Mouse (Mus musculus): ENCODE data around the gene Gstm2. TPM values are rescaled to one million over a fixed set of nuclear protein-coding genes. Genes with fewer than 3 reads are reported as not detected.
"Not testable (repeated sequence)": the region's sequence is repeated elsewhere in the genome, so short reads cannot be mapped to it uniquely, and the experiment has no call there.

Gene Gstm2
- polyA plus RNA-seq, 1 experiment from 2014 or later, result 148 TPM

DNA sequence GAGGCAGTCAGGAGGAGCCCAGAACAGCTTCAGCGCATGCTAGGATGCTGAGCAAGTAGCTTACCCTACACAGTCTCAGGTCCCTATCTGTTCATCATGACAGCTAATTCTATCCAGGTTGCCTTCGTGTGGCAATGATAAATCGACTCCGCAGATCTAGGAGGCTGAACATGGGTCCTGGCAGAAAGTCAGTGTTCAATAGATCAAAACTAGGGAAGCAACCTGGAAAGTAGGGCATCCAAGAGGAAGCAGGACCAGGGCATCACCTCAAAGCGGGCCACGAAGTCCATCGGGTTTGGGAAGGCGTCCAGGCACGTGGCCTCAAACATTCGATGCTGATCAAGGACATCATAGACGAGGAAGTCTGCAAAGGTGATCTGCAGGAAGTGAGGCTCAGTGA, 35.7 kb downstream of the Gstm2 start:
- Histone ChIP-seq H3K27me3 (ENCODE audit: insufficient read depth, low read length) (no peaks in the 10 kb centered on the region), H3K27ac (no peak overlapping the region), H3K9ac (ENCODE audit: low read depth, low read length) (no peak overlapping the region), H3K4me2 (ENCODE audit: low read length) (no peak overlapping the region), H3K4me1 (replicated peaks; ENCODE audit: insufficient read depth, low read length) (no peaks in the 10 kb centered on the region), H3K9me3 (replicated peaks; ENCODE audit: low read length) (no peaks in the 10 kb centered on the region), H3K36me3 (ENCODE audit: insufficient read depth, low read length) (no peaks in the 10 kb centered on the region), H3K4me3 (replicated peaks; ENCODE audit: low read depth, low read length) (no peak overlapping the region)
- ATAC-seq (replicated peaks; ENCODE audit: low FRiP score, low read depth), result no peak
- no peak for TF ChIP-seq CTCF (IDR thresholded peaks at IDR 0.05; ENCODE audit: low read depth)
- DNase-seq (ENCODE audit: low spot score), result no peak
- WGBS, result 84% methylated on average over 11 of the region's 11 CpGs

DNA sequence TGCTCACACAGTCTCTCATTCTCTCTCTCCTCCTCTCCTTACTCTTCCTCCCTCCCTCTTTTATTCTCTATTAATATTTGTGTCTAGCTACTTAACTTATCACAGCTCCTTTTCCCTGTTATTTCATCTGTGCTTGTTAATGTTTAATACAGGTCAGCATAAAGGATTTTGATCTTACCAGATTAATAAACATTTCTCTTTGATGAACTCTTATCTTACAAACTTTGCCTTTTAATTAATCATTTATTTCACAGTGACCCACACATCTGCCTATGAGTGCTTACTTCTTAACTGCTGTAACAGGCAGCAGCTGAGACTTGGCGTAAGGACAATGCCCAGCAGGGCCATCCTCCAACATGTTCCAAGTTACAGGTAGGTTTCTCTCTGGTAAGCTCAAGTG, 36.8 kb downstream of the Gstm2 start:
- not testable (repeated sequence) for H3K9me3 ChIP-seq (replicated peaks; ENCODE audit: low read length); H3K9ac ChIP-seq (ENCODE audit: low read depth, low read length); H3K27me3 ChIP-seq (ENCODE audit: insufficient read depth, low read length); H3K4me3 ChIP-seq (replicated peaks; ENCODE audit: low read depth, low read length); H3K4me1 ChIP-seq (replicated peaks; ENCODE audit: insufficient read depth, low read length); H3K4me2 ChIP-seq (ENCODE audit: low read length); H3K36me3 ChIP-seq (ENCODE audit: insufficient read depth, low read length); H3K27ac ChIP-seq; DNase-seq (ENCODE audit: low spot score); ATAC-seq (replicated peaks; ENCODE audit: low FRiP score, low read depth)
- 88% methylated on average over 1 of the region's 1 CpGs for WGBS

DNA sequence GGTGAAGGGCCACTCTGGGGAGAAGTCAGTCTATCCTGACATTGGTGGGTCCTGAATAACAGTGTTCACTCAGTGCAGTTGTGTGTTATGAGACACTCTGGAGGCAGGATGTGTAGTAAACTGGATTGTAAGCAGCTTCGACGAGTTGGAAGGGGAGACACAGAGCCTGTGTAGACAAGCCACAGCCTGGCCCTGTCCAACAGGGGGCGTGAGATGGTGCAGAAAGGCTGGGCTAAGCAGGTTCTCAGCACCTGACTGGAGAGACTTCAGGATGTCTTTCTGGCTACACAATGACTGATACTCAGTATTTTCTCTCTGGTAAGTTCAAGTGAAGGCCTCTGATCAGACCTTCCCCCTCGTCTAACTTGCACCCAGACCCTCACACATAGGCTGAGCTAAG, 40.5 kb downstream of the Gstm2 start:
- peak; percentile 29; the same call in 1 of the 2 replicates for TF ChIP-seq CTCF (IDR thresholded peaks at IDR 0.05; ENCODE audit: low read depth)
- H3K9me3 ChIP-seq (replicated peaks; ENCODE audit: low read length), result no peaks in the 10 kb centered on the region
- 65% methylated on average over 4 of the region's 4 CpGs for WGBS
- 0 out of 2 replicates have a peak, but pooled peaks cover 4% of the 10 kb centered on the region for H3K4me1 ChIP-seq (replicated peaks; ENCODE audit: insufficient read depth, low read length)
- H3K4me3 ChIP-seq (replicated peaks; ENCODE audit: low read depth, low read length), result no peak overlapping the region
- no peak overlapping the region for H3K27ac ChIP-seq
- H3K36me3 ChIP-seq (ENCODE audit: insufficient read depth, low read length), result no peaks in the 10 kb centered on the region
- no peaks in the 10 kb centered on the region for H3K27me3 ChIP-seq (ENCODE audit: insufficient read depth, low read length)
- no peak for ATAC-seq (replicated peaks; ENCODE audit: low FRiP score, low read depth)
- no peak overlapping the region for H3K9ac ChIP-seq (ENCODE audit: low read depth, low read length)
- no peak overlapping the region for H3K4me2 ChIP-seq (ENCODE audit: low read length)
- no peak for DNase-seq (ENCODE audit: low spot score)

DNA sequence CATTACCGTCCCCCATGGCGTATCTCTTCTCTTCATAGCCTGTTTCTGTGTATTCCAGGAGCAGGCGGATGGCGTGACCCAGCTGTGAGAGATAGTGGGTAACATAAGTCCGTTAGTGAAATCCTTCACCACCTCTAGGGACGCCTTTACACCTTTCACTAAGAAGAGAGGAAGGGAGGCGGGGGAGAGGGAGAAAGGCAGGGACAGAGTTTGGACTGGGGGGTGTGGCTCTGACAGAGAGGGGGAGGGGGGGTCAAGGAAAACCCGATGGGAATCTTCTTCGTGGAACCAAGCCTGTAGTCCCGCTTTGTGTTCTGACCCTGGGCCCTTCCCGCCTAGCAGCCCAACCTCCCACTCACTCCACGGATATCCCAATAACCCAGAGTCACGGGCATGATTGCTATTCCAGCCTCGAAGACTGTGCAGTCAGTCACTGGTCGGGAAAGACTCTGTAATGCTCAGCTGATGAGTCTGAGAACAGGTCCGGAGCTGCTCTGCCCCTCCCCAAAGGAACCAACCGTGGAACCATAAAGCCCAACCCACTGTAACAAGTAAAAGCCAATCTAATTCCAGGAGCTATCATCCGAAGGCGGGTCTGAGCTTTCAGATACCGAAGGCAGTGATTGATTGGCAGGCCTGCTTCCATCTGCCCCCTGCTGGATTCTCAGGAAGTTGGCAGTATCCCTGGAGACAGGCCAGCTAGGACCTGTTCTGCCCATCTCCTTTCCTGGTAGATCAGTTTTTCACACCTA, 42.8 kb downstream of the Gstm2 start, which contains the start of gene Gstm6:
Gene Gstm6, minus strand, starts transcription at position 511 of the 752 bp plus-strand sequence.
- peak; percentile 79 for ATAC-seq (replicated peaks; ENCODE audit: low FRiP score, low read depth)
- peak; percentile 79 for TF ChIP-seq CTCF (IDR thresholded peaks at IDR 0.05; ENCODE audit: low read depth)

DNA sequence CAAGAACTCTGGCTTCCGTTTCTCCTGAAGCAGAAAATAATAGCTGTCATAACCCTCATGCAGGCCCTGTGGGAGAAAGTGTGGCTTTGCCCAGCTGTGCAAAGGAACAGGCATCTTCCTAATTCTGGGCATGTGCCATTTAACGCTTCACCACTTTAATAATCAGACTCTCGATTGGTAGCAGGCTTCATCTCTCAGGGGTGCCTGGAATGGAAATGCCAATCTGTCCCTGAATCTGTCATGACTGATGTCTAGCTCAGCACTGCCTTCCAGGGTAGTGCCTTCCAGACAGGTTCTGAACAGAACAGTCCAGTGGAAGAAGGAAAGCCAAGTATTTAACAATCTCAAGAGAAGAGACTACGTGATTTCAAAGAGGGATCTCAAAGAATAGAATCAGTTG, 45.0 kb downstream of the Gstm2 start:
- H3K4me2 ChIP-seq (ENCODE audit: low read length), result no peak overlapping the region
- TF ChIP-seq CTCF (IDR thresholded peaks at IDR 0.05; ENCODE audit: low read depth), result no peak
- ATAC-seq (replicated peaks; ENCODE audit: low FRiP score, low read depth) (no peak), DNase-seq (ENCODE audit: low spot score) (no peak)
- H3K27ac ChIP-seq, result no peak overlapping the region
- no peaks in the 10 kb centered on the region for H3K36me3 ChIP-seq (ENCODE audit: insufficient read depth, low read length)
- H3K4me3 ChIP-seq (replicated peaks; ENCODE audit: low read depth, low read length), result no peak overlapping the region
- 0 out of 2 replicates have a peak, but pooled peaks cover 8% of the 10 kb centered on the region for H3K4me1 ChIP-seq (replicated peaks; ENCODE audit: insufficient read depth, low read length)
- H3K9me3 ChIP-seq (replicated peaks; ENCODE audit: low read length), result no peaks in the 10 kb centered on the region
- H3K27me3 ChIP-seq (ENCODE audit: insufficient read depth, low read length), result no peaks in the 10 kb centered on the region
- no peak overlapping the region for H3K9ac ChIP-seq (ENCODE audit: low read depth, low read length)
- 85% methylated on average over 4 of the region's 4 CpGs for WGBS

More for the DNA sequence above, 42.8 kb downstream of the Gstm2 start, which contains the start of gene Gstm6:
- H3K9ac ChIP-seq (ENCODE audit: low read depth, low read length), result peak within 1 kb of the TSS; percentile 42; the same call in 1 of the 2 replicates
- H3K4me3 ChIP-seq (replicated peaks; ENCODE audit: low read depth, low read length), result peak within 1 kb of the TSS; percentile 21; the same call in 1 of the 2 replicates
- no peaks in the 10 kb centered on the region for H3K27me3 ChIP-seq (ENCODE audit: insufficient read depth, low read length)
- no peaks in the 10 kb centered on the region for H3K36me3 ChIP-seq (ENCODE audit: insufficient read depth, low read length)
- no peaks in the 10 kb centered on the region for H3K9me3 ChIP-seq (replicated peaks; ENCODE audit: low read length)
- DNase-seq (ENCODE audit: low spot score), result peak; percentile 79
- H3K4me1 ChIP-seq (replicated peaks; ENCODE audit: insufficient read depth, low read length), result 0 out of 2 replicates have a peak, but pooled peaks cover 8% of the 10 kb centered on the region
- no peak within 1 kb of the TSS for H3K27ac ChIP-seq
- H3K4me2 ChIP-seq (ENCODE audit: low read length), result peak within 1 kb of the TSS; percentile 54
- WGBS, result 18% methylated on average over 20 of the region's 20 CpGs

DNA sequence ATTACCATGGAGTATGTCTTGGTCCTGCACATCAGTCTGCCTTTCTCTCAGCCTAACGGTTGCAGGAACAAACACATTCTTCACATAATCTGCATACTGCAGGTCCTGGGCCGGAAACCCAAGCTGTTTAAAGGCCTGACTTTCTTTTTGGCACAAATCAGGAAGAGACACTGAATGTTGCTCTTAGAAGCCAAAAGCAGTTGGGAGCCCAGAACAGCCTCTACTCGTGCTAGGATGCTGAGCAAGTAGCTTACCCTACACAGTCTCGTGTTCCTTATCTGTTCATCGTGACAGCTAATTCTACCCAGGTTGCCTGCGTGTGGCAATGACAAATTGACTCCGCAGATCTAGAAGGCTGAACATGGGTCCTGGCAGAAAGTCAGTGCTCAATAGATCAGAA, 45.7 kb downstream of the Gstm2 start:
- Histone ChIP-seq H3K9me3 (replicated peaks; ENCODE audit: low read length) (no peaks in the 10 kb centered on the region), H3K4me1 (replicated peaks; ENCODE audit: insufficient read depth, low read length) (0 out of 2 replicates have a peak, but pooled peaks cover 8% of the 10 kb centered on the region), H3K4me3 (replicated peaks; ENCODE audit: low read depth, low read length) (no peak overlapping the region), H3K36me3 (ENCODE audit: insufficient read depth, low read length) (no peaks in the 10 kb centered on the region), H3K4me2 (ENCODE audit: low read length) (no peak overlapping the region), H3K27ac (no peak overlapping the region), H3K27me3 (ENCODE audit: insufficient read depth, low read length) (no peaks in the 10 kb centered on the region), H3K9ac (ENCODE audit: low read depth, low read length) (no peak overlapping the region)
- TF ChIP-seq CTCF (IDR thresholded peaks at IDR 0.05; ENCODE audit: low read depth), result no peak
- ATAC-seq (replicated peaks; ENCODE audit: low FRiP score, low read depth) (no peak), DNase-seq (ENCODE audit: low spot score) (peak; percentile 45)
- WGBS, result 70% methylated on average over 7 of the region's 7 CpGs

All from kidney, postnatal 0 days (tissue).